Mouse (Mus musculus) CH12.LX (cell line): ENCODE measurements at regions not wholly inside any gene's neighbourhood (a gene's known extent, or its start where the extent isn't known, plus 50 kb on each side); places are given as distances from the start of the nearest gene placed in this dataset.
A peak's percentile ranks its signal among the peaks of the same experiment; 100 is the strongest.

Experiments used
- DNase-seq: peaks from one replicate; pipeline ENCODE4 v3.0.0-alpha.2; 2013; ENCODE audit errors: extremely low read depth
- H3K27ac ChIP-seq: 2 replicates; pipeline ENCODE4 v1.5.1; 2012; ENCODE audit warnings: low read depth, mild to moderate bottlenecking, control low read depth, moderate library complexity; ENCODE audit not compliant: insufficient read depth
- H3K27me3 ChIP-seq: replicated peaks from 2 replicates; pipeline ENCODE3; 2012; ENCODE audit warnings: inconsistent platforms
- H3K36me3 ChIP-seq, 2 experiments: replicated peaks in 1 of 2; 2 replicates each; pipeline versions ENCODE3 to v1.6.1; 2012; ENCODE audit warnings: inconsistent platforms in 1 of 2, low read length in 1 of 2, mild to moderate bottlenecking in 1 of 2, mixed read lengths in 1 of 2, moderate library complexity in 1 of 2; ENCODE audit not compliant: control insufficient read depth in 1 of 2, insufficient read depth in 1 of 2
- H3K4me1 ChIP-seq, 2 experiments: 2 replicates each; pipeline ENCODE4 v1.6.1; 2012; ENCODE audit warnings: inconsistent platforms in 1 of 2, moderate library complexity in 1 of 2; ENCODE audit not compliant: insufficient read depth in 2 of 2, control insufficient read depth in 1 of 2
- H3K4me2 ChIP-seq: 2 replicates; pipeline ENCODE4 v1.6.1; 2012; ENCODE audit warnings: low read depth, mild to moderate bottlenecking, control low read depth; ENCODE audit not compliant: poor library complexity, insufficient read depth, severe bottlenecking
- H3K4me3 ChIP-seq, 3 experiments: fragments of 150-350 bp in 1 of 3; sonication (generic) in 1 of 3; replicated peaks in 1 of 3; 2 replicates each; pipeline versions ENCODE3 to v1.5.1; 2011 to 2012; ENCODE audit warnings: low read depth in 2 of 3, low read length in 2 of 3, mild to moderate bottlenecking in 2 of 3, moderate library complexity in 2 of 3, control low read depth in 1 of 3, improper control_type of control experiment in 1 of 3, inconsistent platforms in 1 of 3, mixed read lengths in 1 of 3; ENCODE audit not compliant: poor library complexity in 1 of 3
- H3K79me2 ChIP-seq: replicated peaks from 2 replicates; pipeline ENCODE4 v1.6.1; 2012; ENCODE audit warnings: mild to moderate bottlenecking, moderate library complexity; ENCODE audit not compliant: control insufficient read depth, poor library complexity, insufficient read depth, severe bottlenecking; ENCODE audit errors: extremely low read depth
- H3K9ac ChIP-seq: 2 replicates; pipeline ENCODE4 v1.6.1; 2012; ENCODE audit warnings: low read depth, mild to moderate bottlenecking, control low read depth, moderate library complexity; ENCODE audit not compliant: insufficient read depth
- H3K9me3 ChIP-seq: replicated peaks from 2 replicates; pipeline ENCODE3; 2012; ENCODE audit warnings: low read length, inconsistent platforms, mixed read lengths
- CHD1 ChIP-seq: IDR thresholded peaks from 2 replicates; pipeline ENCODE4 v1.6.1; 2012; ENCODE audit warnings: low read depth, low read length, improper control_type of control experiment, inconsistent platforms
- CHD2 ChIP-seq: IDR thresholded peaks from 2 replicates; pipeline ENCODE4 v1.6.1; 2011; ENCODE audit warnings: low read length, improper control_type of control experiment
- CTCF ChIP-seq, 2 experiments: IDR thresholded peaks in 1 of 2; conservative IDR thresholded peaks in 1 of 2; 2 replicates each; pipeline ENCODE4 v1.5.1; 2011 to 2012; ENCODE audit warnings: low read depth in 2 of 2, low read length in 2 of 2, improper control_type of control experiment in 1 of 2, inconsistent platforms in 1 of 2, mild to moderate bottlenecking in 1 of 2, moderate library complexity in 1 of 2
- E2F4 ChIP-seq: IDR thresholded peaks from 2 replicates; pipeline ENCODE4 v1.6.1; 2011; ENCODE audit warnings: low read depth, low read length, improper control_type of control experiment; ENCODE audit not compliant: insufficient replicate concordance
- IRF4 ChIP-seq: IDR thresholded peaks from 2 replicates; pipeline ENCODE4 v1.6.1; 2014; ENCODE audit warnings: low read depth, mild to moderate bottlenecking, inconsistent platforms, low read length, improper control_type of control experiment
- JUND ChIP-seq: conservative IDR thresholded peaks from 2 replicates; pipeline ENCODE4 v1.6.1; 2011; ENCODE audit warnings: low read depth, low read length, improper control_type of control experiment
- KAT2A ChIP-seq: IDR thresholded peaks from 2 replicates; pipeline ENCODE4 v1.6.1; 2012; ENCODE audit warnings: low read length, improper control_type of control experiment, inconsistent platforms; ENCODE audit not compliant: insufficient replicate concordance
- MAX ChIP-seq: IDR thresholded peaks from 2 replicates; pipeline ENCODE4 v1.6.1; 2011; ENCODE audit warnings: low read length, improper control_type of control experiment
- PAX5 ChIP-seq: IDR thresholded peaks from 2 replicates; pipeline ENCODE4 v1.6.1; 2012; ENCODE audit warnings: low read length, inconsistent platforms, mixed read lengths
- POLR2AphosphoS2 ChIP-seq: IDR thresholded peaks from 2 replicates; pipeline ENCODE4 v1.6.1; 2011; ENCODE audit warnings: low read depth, low read length, improper control_type of control experiment
- RCOR1 ChIP-seq: conservative IDR thresholded peaks from 2 replicates; pipeline ENCODE4 v1.6.1; 2012; ENCODE audit warnings: low read depth, mild to moderate bottlenecking, inconsistent platforms, low read length, improper control_type of control experiment
- SIN3A ChIP-seq: IDR thresholded peaks from 2 replicates; pipeline ENCODE4 v1.6.1; 2012; ENCODE audit warnings: low read length, improper control_type of control experiment, inconsistent platforms
- SMC3 ChIP-seq: IDR thresholded peaks from 2 replicates; pipeline ENCODE4 v1.6.1; 2011; ENCODE audit warnings: low read depth, low read length, improper control_type of control experiment
- TCF12 ChIP-seq: IDR thresholded peaks from 2 replicates; pipeline ENCODE4 v1.6.1; 2014; ENCODE audit warnings: low read depth, mild to moderate bottlenecking, inconsistent platforms, low read length, improper control_type of control experiment
- ZKSCAN1 ChIP-seq: IDR thresholded peaks from 2 replicates; pipeline ENCODE4 v1.6.1; 2012; ENCODE audit warnings: low read depth, inconsistent platforms, low read length, improper control_type of control experiment, borderline replicate concordance
- ZMIZ1 ChIP-seq: IDR thresholded peaks from 2 replicates; pipeline ENCODE4 v1.6.1; 2012; ENCODE audit warnings: low read depth, mild to moderate bottlenecking, inconsistent platforms, low read length, improper control_type of control experiment
- dilution Hi-C: fragments of 300-500 bp; cut with MboI; formaldehyde crosslinking; loops from 2 replicates; pipeline ENCODE4 v1.14.3; 2020; ENCODE audit warnings: low sequenced_read_pairs; ENCODE audit not compliant: extremely low pct_unique_long_range_greater_than_20kb, extremely low pct_ligation_motif_present
- in situ Hi-C: fragments of 300-500 bp; cut with MboI; formaldehyde crosslinking; loops from 3 replicates; pipeline ENCODE4 v1.14.3; 2019; ENCODE audit warnings: low sequenced_read_pairs, low pct_ligation_motif_present, low pct_unique_long_range_greater_than_20kb, mixed read lengths

- TF ChIP-seq TCF12 (no peak), ZKSCAN1 (no peak), POLR2AphosphoS2 (no peak), CHD1 (no peak), CTCF (conservative IDR thresholded peaks at IDR 0.05 in 1 of 2, IDR thresholded peaks at IDR 0.05 in 1 of 2; ENCODE audit: low read depth in 2 of 2, low read length in 2 of 2) (no peak)
- H3K4me1 ChIP-seq: no peaks in the 10 kb centered on the region
- no peak overlapping the region for H3K4me2 ChIP-seq
- H3K79me2 ChIP-seq: no peaks in the 10 kb centered on the region
- no peaks in the 10 kb centered on the region for H3K9me3 ChIP-seq
- no peak overlapping the region for H3K9ac ChIP-seq
- DNase-seq: no peak
- H3K27me3 ChIP-seq: peaks cover 23% of the 10 kb centered on the region
- in situ Hi-C loops (no loop called here), dilution Hi-C loops (no loop called here)
- no peaks in the 10 kb centered on the region for H3K36me3 ChIP-seq
- no peak overlapping the region for H3K27ac ChIP-seq
- no peak overlapping the region for H3K4me3 ChIP-seq
Observed at GRCm38 (mm10) chr8:74697317-74697716, 175.7 kb upstream of the Isx start.

GRCm38 (mm10) chr8:74712617-74713016 is 160.4 kb upstream of the Isx start:
- in situ Hi-C loops: no loop called here
- H3K4me3 ChIP-seq: no peak overlapping the region
- H3K27ac ChIP-seq: no peak overlapping the region
- DNase-seq: peak; percentile 11
- H3K36me3 ChIP-seq: no peaks in the 10 kb centered on the region
- no peaks in the 10 kb centered on the region for H3K9me3 ChIP-seq
- TF ChIP-seq E2F4 (no peak), KAT2A (no peak), JUND (no peak), CTCF (conservative IDR thresholded peaks at IDR 0.05 in 1 of 2, IDR thresholded peaks at IDR 0.05 in 1 of 2; ENCODE audit: low read depth in 2 of 2, low read length in 2 of 2) (peak in 1 of 2 experiments; percentile 44; a peak in 2 of 4 replicates), SMC3 (peak; percentile 42), CHD2 (no peak)
- TF ChIP-seq, all 38 proteins: peak for 2
- H3K4me1 ChIP-seq: no peaks in the 10 kb centered on the region
- dilution Hi-C loops: no loop called here
- H3K79me2 ChIP-seq: no peaks in the 10 kb centered on the region
- H3K9ac ChIP-seq: no peak overlapping the region
- H3K27me3 ChIP-seq: peaks cover 20% of the 10 kb centered on the region
- no peak overlapping the region for H3K4me2 ChIP-seq

GRCm38 (mm10) chr8:74716030-74716429 is 156.9 kb upstream of the Isx start:
- H3K27ac ChIP-seq: no peak overlapping the region
- no peaks in the 10 kb centered on the region for H3K9me3 ChIP-seq
- TF ChIP-seq PAX5: no peak
- no peak for TF ChIP-seq E2F4
- TF ChIP-seq SIN3A: no peak
- no peak for TF ChIP-seq ZMIZ1
- no peak for TF ChIP-seq IRF4
- TF ChIP-seq JUND: no peak
- TF ChIP-seq RCOR1: no peak
- no peak for TF ChIP-seq MAX
- no peaks in the 10 kb centered on the region for H3K4me1 ChIP-seq
- H3K36me3 ChIP-seq: no peaks in the 10 kb centered on the region
- no peak for DNase-seq
- H3K9ac ChIP-seq: no peak overlapping the region
- dilution Hi-C loops: no loop called here
- peaks cover 20% of the 10 kb centered on the region for H3K27me3 ChIP-seq
- H3K79me2 ChIP-seq: no peaks in the 10 kb centered on the region
- no peak overlapping the region for H3K4me3 ChIP-seq
- no peak overlapping the region for H3K4me2 ChIP-seq
- in situ Hi-C loops: no loop called here
